Mouse (Mus musculus) olfactory bulb, adult 2 months (tissue): ENCODE measurements around the gene S100a10.

ENCODE experiments used
- CTCF ChIP-seq: fragments of 200-500 bp; IDR thresholded peaks from 2 replicates; pipeline ENCODE4 v1.5.1; 2012; ENCODE audit warnings: low read depth, mild to moderate bottlenecking, low read length, moderate library complexity; ENCODE audit not compliant: insufficient read depth
- POLR2A ChIP-seq: fragments of 200-500 bp; IDR thresholded peaks from 2 replicates; pipeline ENCODE4 v1.6.1; 2012; ENCODE audit warnings: mild to moderate bottlenecking, low read depth, low read length, moderate library complexity; ENCODE audit not compliant: insufficient read depth

- no peak for TF ChIP-seq CTCF
- TF ChIP-seq POLR2A, result no peak
Measured at GRCm38 (mm10) chr3:93549986-93550385, 4.9 kb upstream of the S100a10 start.
